Mouse (Mus musculus): ENCODE data around the gene Zfp72. TPM values are rescaled to one million over a fixed set of nuclear protein-coding genes. Genes with fewer than 3 reads are reported as not detected.
A peak's percentile ranks its signal among the peaks of the same experiment; 100 is the strongest.

Gene Zfp72
- polyA plus RNA-seq (2017; shearing (Covaris generic)): 1 to 10 TPM; 2.0 to 2.4 TPM

DNA sequence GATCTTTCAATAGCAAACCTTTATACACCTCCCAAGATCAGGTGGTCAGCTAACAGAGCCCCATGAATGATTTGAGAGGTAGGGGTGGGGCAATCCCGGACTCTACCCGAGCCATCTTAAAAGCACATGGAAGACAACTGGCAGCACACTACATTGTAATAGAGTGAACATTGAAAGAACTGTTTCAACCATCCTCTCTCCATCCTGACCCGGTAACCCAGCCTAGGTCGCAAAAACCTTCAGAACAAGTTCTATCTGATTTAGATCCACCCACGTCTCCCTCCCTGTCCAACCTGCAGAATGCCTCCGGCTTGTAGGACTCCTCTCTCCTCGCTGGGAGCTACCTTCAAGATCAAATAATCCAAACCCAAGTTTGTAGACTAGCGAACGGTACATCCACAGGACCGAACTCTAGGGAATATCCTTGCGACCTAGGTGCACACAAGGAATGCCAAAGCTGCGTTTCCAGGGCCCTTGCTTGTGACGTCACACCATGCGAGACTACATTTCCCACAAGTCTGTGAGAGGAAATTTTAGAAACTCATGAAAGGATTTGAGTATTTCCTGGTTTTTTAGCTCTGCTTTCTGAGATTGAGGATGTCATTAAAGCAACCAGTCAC lies at the start of gene Zfp72:
Gene Zfp72 (minus strand): TSS at position 466 of the 620 bp plus-strand sequence.
- ATAC-seq: peak; percentile 96

GRCm38 (mm10) chr13:74439895-74440294 lies 49.3 kb upstream of the Zfp72 start:
- no peak for ATAC-seq

DNA sequence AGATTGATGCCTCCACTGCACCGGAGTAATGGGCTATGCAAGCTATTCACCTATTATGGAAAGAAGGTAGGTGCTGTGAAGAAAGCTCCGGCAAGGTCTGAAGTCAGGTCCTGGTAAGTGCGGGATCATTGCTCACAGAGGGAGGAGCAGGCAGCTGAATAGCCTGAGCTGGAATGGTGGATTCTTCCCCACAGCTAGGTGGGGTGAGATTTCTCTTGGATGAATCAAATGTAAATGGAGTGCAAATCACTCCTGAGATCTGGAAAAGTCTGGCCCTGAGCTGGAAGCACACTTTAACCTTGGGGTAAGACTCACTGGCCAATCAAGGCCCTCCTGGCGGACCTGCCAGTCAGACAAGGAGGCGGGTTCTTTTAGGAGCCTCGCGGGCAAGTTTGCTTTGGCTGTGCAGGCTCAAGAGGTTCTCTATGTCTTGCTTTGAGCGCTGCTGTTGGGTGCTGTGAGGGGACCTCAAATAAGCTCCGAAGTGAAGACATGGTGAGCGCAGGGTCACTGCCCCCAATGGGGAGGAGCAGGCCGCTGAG lies 8.7 kb upstream of the Zfp72 start, which contains the start of gene Ftl1-ps1:
Gene Ftl1-ps1 (plus strand): TSS at position 397 of the 542 bp plus-strand sequence.
- ATAC-seq: no peak

DNA sequence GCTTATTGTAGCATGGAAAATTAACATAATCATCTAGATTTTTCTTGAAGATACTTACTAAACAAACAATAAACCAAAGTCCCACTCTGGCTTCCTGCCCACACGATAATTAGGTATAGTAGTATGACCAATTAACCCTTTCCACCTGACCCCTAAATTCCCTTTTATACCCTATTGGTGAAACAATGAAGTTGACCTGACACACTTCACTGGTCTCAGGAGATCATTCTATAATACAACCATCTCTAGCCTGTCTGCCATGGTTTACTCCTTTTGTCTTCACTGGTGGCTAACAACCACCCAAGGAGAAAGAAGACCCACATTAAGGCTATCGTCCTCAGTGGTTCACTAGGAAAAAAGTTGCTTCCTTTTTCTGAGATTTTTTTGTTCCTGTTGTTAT lies 520 bp upstream of the Zfp72 start:
- ATAC-seq: peak; percentile 11

- ATAC-seq: no peak
Measured at GRCm38 (mm10) chr13:74389730-74390129, 906 bp downstream of the Zfp72 start.

DNA sequence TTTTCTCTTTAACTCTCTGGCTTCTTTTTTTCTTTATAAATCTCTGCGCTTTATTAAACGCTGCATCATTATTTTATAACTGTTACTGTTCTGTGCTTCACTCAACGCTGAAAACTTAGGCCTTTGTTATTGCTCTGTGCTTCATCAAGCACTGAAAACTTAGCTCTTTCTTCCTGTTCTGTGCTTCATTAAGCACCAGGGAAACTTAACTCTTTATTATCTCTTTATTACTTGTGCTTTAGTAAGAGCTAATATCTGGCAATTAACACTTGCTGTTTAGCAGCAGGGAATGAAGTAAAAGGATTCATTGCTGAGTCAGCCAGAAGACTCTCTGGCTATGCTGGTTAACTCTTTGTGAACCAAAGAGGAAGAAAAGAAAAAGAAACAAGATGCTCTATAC lies 8.3 kb downstream of the Zfp72 start:
- no peak for ATAC-seq

DNA sequence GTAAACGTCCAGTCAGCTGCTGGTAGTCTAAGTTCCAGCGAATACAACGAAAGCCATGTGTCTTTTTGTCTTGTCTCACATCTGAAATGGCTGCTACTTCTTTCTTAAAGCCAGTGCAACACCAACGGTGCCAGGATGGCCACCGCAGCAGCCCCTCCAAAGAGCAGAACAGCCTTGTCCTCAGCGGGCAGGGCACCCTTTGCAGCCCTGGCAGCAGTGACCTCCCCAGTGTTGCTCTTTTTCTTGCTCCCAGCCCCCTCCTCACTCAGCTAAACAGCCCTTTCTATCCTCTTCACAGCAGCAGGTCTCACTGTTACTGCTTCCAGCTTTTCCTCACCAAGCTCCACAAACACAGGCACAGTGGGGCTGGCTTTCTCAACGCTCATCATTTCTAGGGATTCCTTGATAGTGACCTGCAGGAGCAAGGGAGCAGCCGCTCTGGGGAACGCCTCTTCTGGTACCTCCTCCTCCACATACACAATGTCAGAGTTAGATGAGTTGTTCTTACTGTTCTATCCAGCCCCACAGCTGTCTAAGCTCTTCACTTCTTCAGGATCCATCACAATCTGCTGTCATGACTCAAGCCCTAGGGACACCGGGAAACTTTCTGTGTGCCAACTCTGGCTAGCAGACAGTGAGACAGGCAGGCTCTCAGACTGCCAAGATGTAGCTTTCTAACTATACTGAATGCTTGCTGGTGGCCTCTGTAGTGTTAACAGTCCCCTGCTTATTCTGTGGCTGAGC lies 8.9 kb downstream of the Zfp72 start:
- ATAC-seq: no peak

- ATAC-seq: no peak
Measured at GRCm38 (mm10) chr13:74363859-74364235, 26.8 kb downstream of the Zfp72 start, which contains the start of gene Lrrc14b. Lrrc14b (minus strand) TSS chr13:74364005.

GRCm38 (mm10) chr13:74363176-74363858 lies 27.3 kb downstream of the Zfp72 start:
- ATAC-seq: no peak

- ATAC-seq: no peak
Measured at GRCm38 (mm10) chr13:74362218-74362617, 28.4 kb downstream of the Zfp72 start.

- no peak for ATAC-seq
Measured at GRCm38 (mm10) chr13:74356491-74356890, 34.1 kb downstream of the Zfp72 start.

DNA sequence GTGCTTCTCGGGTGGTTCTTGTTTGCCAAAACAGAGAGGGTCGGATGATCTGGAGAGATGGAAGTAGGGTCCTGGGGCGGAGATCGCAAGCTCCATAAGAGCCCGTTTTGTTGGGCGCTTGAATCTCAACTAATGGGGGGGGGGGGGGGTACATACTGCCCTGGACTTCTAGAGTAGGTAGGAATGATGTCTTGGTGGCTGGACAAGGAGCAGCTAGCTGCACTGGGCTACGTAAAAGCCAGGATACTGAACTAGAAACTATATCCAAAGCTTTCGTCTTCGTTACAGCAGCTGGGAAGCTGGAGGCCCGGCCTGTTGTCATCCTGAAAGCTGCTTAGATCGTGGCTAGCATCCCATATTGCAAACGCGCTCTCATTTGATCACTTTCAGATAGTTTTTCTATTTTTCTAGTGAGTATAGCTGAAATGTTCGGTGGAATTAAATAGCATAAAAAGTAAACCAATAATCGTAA lies 40.2 kb downstream of the Zfp72 start:
- no peak for ATAC-seq

- peak; percentile 94 for ATAC-seq
Measured at GRCm38 (mm10) chr13:74349566-74350434, 40.8 kb downstream of the Zfp72 start, which contains the start of the genes Sdha and Ccdc127. Sdha (minus strand) TSS chr13:74350280. Ccdc127 (plus strand) TSS chr13:74350309.

GRCm38 (mm10) chr13:74341036-74341435 lies 49.6 kb downstream of the Zfp72 start:
- peak; percentile 99 for ATAC-seq

DNA sequence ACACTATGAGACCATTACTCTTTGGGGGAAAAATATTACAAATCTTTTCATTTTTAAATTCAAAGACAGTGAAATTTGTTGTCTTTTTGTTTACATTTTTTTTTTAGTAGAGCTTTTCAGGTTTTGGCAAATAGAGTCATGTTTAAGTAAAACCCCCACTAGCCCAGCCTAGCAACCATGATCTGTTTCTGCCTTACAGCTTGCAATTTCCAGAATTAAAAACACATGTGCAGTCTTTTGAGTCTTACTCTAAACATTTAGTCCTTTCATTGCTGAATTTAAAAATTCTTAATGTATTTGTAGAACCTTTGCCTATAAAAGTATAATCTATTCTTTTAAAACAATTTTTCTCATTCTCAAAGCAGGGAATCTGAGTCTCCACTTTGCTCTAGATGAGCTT lies 61.3 kb downstream of the Zfp72 start:
- no peak for ATAC-seq

Other genes with a start within 250 kb of the Zfp72 start
- gene Exoc3, start 182.1 kb downstream of the Zfp72 start, polyA plus RNA-seq (2017; shearing (Covaris generic)): 10 to 100 TPM; 76.7 to 77.9 TPM
- under 1 TPM; 0.15 to 0.16 TPM for gene Ahrr, start 98.5 kb downstream of the Zfp72 start, polyA plus RNA-seq (2017; shearing (Covaris generic))
- gene Pdcd6, start 73.3 kb downstream of the Zfp72 start, polyA plus RNA-seq (2017; shearing (Covaris generic)): 100 to 1,000 TPM; 172 to 177 TPM
- 100 to 1,000 TPM; 301 to 394 TPM for gene Sdha, start 40.6 kb downstream of the Zfp72 start, polyA plus RNA-seq (2017; shearing (Covaris generic))
- gene Ccdc127, start 40.5 kb downstream of the Zfp72 start, polyA plus RNA-seq (2017; shearing (Covaris generic)): 10 to 100 TPM; 32.2 to 34.5 TPM
- not detected for gene Lrrc14b, start 26.8 kb downstream of the Zfp72 start, polyA plus RNA-seq (2017; shearing (Covaris generic))
- 10 to 100 TPM; 66.1 to 95.0 TPM for gene Ftl1-ps1, start 8.9 kb upstream of the Zfp72 start, polyA plus RNA-seq (2017; shearing (Covaris generic))
- 10 to 100 TPM; 24.1 to 25.2 TPM for gene Zfp825, start 103.2 kb upstream of the Zfp72 start, polyA plus RNA-seq (2017; shearing (Covaris generic))
- gene Erap1, start 248.7 kb upstream of the Zfp72 start, polyA plus RNA-seq (2017; shearing (Covaris generic)): 10 to 100 TPM; 83.5 to 86.2 TPM